Mouse (Mus musculus) liver, adult (tissue): ENCODE measurements at regions not wholly inside any gene's neighbourhood (a gene's known extent, or its start where the extent isn't known, plus 50 kb on each side); places are given as distances from the start of the nearest gene placed in this dataset.

Experiments used
- GATA4 ChIP-seq: IDR thresholded peaks from 2 replicates; pipeline ENCODE4 v1.6.1; 2014; ENCODE audit warnings: mild to moderate bottlenecking, low read length; ENCODE audit not compliant: insufficient replicate concordance

DNA sequence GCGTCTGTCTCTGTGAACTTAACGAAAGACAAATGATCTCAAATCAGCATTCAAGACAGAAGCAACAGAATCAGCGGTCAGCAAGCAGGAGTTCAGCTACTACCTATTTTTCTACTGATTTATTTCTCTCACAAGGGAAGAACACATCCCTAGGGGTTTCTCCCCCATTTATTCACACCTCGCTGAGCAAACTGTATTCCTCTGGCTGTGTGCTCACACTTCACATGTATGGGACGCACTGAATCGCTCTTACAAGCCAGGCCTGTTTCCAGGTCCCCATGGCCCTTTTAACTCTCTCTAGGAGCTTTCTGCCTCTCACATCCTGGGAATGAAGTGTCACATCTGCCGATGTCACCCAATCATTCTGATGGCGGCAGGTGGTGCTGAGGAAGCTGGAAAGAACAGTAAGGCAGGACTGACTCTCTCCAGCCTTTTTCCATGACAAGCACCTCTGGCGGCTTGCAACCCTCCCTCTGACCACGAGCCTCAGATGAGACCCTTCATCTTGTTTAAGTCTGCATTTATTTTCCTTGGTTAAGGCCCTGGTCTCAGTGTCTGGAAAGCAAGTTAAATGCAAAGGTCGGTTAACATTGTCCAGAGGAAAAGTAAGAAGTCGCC, 350.3 kb downstream of the 1500009L16Rik start:
- TF ChIP-seq GATA4, result no peak

DNA sequence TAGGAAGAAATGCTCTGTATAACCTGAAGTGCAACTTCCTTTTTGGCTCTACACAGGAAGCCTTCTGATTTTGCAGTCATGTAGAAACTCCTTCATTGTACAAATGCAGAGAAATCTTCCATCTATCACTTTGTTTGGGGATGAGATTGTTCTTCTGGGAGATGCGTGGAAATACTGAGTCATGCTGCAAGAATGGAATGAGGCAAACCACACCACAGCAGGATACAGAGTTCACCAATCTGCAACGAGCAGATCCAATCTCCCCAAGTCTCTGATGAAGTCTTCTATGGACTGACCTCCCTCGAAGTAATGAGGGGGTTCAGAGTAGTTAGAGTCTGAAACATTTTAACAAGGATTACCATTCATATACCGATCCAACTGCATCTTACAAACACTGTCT, 352.9 kb downstream of the 1500009L16Rik start:
- no peak for TF ChIP-seq GATA4

DNA sequence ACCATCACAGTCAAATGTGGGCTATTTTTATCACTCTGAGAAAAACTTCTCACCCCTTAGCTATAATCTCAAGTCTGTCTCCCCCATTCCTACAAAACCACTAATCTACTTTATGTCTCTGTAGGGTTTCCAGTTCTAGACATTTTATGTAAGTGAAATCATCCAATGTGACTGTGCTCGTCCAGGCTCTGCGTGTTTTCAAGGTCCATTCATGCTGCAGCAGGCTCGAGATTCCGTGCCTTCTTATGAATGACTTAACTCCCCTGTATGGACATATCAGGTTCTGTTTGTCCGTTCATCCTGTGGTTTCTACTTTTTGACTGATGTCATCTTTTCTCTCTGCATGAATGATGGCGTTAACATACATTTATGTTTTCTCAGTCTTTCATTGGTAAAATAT, 357.6 kb downstream of the 1500009L16Rik start:
- no peak for TF ChIP-seq GATA4

DNA sequence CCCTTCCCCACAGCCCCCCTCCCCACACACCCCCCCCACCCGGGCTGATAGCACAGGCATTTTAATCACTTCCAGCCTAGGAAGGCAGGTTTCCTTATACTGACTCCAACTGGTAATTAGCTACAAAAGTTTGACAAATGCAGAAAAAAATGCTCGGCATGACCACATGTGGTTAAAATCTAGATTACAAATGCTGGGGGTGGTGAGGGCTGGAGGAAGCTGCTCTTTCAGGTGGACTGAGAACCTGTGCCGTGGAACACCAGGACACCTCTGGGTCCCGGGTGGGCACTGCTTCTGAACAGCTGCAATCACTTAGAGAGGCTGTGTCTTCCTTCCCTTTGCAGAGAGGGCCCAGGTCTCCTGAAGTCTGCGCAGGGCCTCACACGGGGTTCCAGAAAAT, 358.7 kb downstream of the Nuak1 start:
- no peak for TF ChIP-seq GATA4

- TF ChIP-seq GATA4, result no peak
Measured at GRCm38 (mm10) chr10:84087528-84087927, 352.9 kb downstream of the Nuak1 start.

GRCm38 (mm10) chr10:84087929-84088328, 352.5 kb downstream of the Nuak1 start:
- TF ChIP-seq GATA4, result no peak

DNA sequence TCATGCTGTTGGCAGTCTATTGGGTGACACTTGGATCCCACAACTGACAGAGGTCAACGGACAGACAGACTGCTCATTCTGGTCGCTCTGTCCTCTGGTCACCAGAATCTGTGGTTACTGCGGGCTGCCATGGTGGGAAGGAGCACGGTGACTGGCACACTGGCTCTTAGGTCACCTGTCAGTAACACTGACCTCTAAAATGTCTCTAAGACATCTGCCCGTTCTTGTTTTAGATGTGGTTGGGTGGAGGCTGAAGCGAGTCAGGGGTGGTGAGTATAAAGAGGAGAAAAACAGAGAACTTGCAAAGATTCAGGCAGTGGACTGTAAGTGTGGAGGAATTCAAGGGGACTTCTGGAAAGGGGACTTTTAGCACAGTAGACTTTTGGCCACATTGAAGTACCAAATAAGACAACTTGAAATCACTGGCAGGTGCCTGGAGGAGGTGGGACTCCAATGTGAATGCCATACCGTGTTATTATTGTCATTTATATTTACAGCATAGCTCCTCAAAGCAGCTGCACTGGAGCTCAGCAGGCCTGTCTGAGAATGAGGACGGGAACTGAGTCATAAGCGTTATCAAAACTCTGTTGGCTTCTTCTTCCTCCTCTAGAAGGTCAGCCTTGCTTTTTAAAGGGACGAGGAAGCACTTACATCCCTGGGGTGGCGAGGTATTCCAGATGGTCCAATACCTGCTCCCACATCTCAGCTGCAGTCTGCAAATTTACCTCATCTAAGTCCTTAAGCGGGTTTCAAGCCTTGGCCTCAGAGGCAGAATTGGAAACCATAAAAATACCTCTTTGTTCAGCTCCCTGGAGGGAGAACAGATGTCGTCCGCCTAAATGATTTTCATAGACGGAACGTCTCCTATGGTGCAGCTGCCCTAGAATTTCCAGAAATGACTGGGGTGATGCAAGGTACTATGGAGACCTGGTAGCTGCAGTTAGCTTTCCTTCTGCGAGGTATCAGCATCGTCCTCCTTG, 351.3 kb downstream of the Nuak1 start:
- no peak for TF ChIP-seq GATA4

DNA sequence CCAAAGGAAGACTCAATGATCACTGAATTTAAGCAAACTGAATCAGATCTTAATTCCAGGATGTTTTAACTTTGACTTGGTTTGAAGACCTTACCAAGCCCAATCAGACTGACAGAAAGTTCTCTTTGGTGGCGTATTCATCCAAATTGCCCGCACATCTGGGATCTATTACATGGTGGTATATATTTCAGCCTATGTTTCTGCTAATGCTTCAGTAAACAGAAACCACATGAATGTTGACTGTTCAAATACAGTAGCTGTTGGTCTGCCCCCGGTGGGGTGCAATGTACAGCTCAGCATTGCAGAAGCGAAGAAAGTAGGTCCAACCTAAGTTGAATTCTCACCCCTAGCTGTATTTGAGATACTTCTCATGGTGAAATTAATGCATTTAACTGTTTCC, 346.5 kb downstream of the Nuak1 start:
- no peak for TF ChIP-seq GATA4

DNA sequence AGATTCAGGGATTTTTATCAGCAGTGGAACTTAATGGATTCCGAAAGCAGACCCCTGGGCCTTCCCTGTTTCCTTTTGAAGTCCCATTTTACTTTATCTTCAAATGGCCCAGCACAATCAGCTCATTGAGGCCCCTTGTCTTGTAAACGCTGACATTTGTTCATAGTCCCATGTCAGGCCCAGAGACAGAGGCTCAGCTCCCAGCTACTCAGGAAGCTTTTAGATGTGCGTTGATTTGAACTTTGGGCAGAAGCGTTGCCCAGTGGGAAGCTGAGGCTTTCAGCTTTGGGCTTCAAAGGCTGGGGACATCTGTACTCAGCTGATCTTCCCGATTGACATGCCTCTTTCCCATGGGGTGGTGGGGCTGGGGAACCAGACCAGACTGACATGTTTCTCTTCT, 343.2 kb downstream of the Nuak1 start:
- no peak for TF ChIP-seq GATA4

DNA sequence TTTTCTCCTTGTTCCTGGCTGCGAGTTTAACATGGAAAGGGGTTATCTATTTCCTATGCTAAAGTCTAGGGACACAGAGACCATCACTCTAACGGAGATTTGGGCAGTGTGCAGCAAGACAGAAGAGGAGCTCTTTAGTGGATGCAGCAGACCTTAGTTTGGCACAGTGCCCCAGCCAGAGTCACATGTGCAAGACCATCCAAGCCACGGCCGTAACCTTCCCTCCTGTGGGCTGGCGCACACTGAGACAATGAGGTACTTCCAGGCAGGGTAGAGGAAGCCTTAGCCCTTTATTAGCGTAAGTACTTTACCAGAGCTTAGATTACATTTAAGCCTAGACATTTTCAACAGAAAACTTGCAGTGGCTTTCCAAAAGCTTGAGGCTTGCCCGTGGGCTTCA, 336.4 kb downstream of the Nuak1 start:
- no peak for TF ChIP-seq GATA4

DNA sequence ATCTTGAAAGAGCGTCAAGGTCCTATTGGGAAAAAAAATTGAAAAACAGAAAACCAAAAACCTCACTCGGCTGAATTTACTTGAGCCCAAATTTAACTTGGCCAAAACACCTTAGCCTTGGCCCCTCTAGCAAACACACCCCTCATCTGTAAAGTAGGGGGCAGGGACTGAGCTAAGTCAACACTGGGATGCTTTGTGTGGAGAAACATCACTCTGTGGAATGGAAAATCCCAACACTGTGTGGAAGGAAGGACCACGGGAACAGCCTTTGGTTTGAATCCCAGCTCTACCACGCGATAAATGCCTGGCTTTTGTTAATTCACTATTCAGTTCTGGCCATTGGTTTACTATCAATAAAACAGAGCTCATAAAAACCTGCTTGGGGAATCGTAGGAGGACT, 335.8 kb downstream of the Nuak1 start:
- TF ChIP-seq GATA4, result no peak

DNA sequence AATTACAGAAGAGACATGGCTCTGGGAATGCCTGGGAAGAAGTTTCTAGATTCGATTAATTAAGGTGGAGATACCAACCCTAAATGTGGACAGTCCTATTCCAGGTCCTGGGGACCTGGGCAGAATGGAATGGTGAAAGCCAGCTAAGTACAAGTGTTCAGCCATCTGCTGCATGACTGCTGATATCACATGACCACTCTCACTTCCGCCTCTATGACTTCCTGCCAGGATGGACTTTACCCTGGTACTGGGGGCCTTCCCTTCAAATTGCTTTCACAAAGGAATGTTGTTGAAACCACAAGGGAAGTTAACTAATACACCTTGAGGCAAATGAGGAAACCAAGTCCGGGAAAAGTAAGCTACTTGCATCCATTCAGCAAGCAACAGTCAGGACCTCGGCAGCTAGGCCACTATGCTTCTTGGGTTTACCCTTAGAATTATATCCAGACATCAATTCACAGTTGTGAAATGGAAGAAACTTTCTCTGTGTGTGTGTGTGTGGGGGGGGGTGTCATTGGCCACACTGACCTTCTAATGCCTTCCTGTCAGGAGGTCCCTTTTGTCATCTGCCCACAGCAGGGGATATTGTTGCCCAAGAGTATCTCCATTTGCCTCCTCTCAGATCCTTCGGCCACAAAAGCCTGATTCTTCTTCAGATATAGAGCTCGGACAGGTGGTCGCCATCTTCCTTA, 330.6 kb downstream of the Nuak1 start:
- no peak for TF ChIP-seq GATA4

DNA sequence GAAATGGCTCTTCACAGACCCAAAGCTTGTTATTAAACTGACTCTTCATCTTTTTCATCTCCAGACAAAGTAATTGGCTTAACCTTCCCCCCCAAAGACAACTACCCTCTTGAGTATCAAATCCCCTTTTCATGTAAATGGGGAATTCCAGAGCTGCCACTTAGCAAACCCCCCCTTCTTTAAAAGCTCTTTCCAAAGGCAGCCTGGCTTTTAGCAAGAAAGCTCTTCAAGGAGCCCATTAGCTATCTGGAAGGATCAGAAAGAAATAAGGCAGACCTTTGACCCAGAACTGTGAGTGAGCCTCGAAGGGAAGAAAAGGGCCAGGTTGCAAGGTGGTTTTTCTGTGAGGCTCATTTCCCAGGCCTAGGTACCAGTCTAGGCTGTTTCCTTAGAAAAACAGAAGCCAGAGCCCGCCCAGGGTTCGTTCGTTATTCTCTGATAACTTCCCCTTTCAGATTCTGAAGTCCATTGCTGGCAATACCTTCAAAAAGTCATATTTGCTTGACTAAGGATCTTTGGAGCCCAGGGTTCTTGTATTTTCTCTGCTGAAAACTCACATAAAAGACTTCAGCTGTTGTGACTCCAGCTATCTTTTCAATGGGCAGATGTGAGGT, 329.9 kb downstream of the Nuak1 start:
- no peak for TF ChIP-seq GATA4

GRCm38 (mm10) chr10:84111502-84111901, 328.9 kb downstream of the Nuak1 start:
- no peak for TF ChIP-seq GATA4

GRCm38 (mm10) chr10:84111909-84112308, 328.5 kb downstream of the Nuak1 start:
- TF ChIP-seq GATA4, result no peak
